Mouse (Mus musculus) heart, embryonic 14.5 days (tissue): ENCODE measurements around the gene Sbk2. TPM values are rescaled to one million over a fixed set of nuclear protein-coding genes. Genes with fewer than 3 reads are reported as not detected.
"Not testable (repeated sequence)": the region's sequence is repeated elsewhere in the genome, so short reads cannot be mapped to it uniquely, and the experiment has no call there.

Experiments
- ATAC-seq: fragments of 200-750 bp; cut with Nextera tagmentation; 2 replicates; pipeline ENCODE4 v1.8.0; 2017; ENCODE audit warnings: low read depth, moderate TSS enrichment; ENCODE audit not compliant: insufficient number of reproducible peaks, insufficient read depth, low FRiP score
- H3K27ac ChIP-seq, 2 experiments: fragments of 200-500 bp in 1 of 2; fragments of 300-500 bp in 1 of 2; sonication (generic) in 1 of 2; replicated peaks in 1 of 2; 2 replicates each; pipeline ENCODE4 v1.5.1; 2012 to 2014; ENCODE audit warnings: low read depth in 2 of 2, low read length in 2 of 2, control low read depth in 1 of 2, mild to moderate bottlenecking in 1 of 2, mixed read lengths in 1 of 2; ENCODE audit not compliant: control insufficient read depth in 1 of 2, insufficient read depth in 1 of 2
- H3K27me3 ChIP-seq: fragments of 300-500 bp; sonication (generic); 2 replicates; pipeline ENCODE4 v1.6.1; 2014; ENCODE audit warnings: mild to moderate bottlenecking, low read length, control low read depth; ENCODE audit not compliant: control insufficient read depth, insufficient read depth
- H3K36me3 ChIP-seq: fragments of 300-500 bp; sonication (generic); 2 replicates; pipeline ENCODE4 v1.6.1; 2014; ENCODE audit warnings: mild to moderate bottlenecking, control low read depth, low read length, mixed read lengths; ENCODE audit not compliant: control insufficient read depth, insufficient read depth
- H3K4me1 ChIP-seq, 2 experiments: fragments of 200-500 bp in 1 of 2; fragments of 300-500 bp in 1 of 2; sonication (generic) in 1 of 2; 2 replicates each; pipeline ENCODE4 v1.6.1; 2012 to 2014; ENCODE audit warnings: low read length in 2 of 2, control low read depth in 1 of 2, mixed read lengths in 1 of 2; ENCODE audit not compliant: control insufficient read depth in 2 of 2, insufficient read depth in 2 of 2
- H3K4me2 ChIP-seq: fragments of 300-500 bp; sonication (generic); 2 replicates; pipeline ENCODE4 v1.6.1; 2014; ENCODE audit warnings: mild to moderate bottlenecking, low read length
- H3K4me3 ChIP-seq, 2 experiments: fragments of 200-500 bp in 1 of 2; fragments of 300-500 bp in 1 of 2; sonication (generic) in 1 of 2; 2 replicates each; pipeline ENCODE4 v1.5.1; 2012 to 2014; ENCODE audit warnings: low read length in 2 of 2, mild to moderate bottlenecking in 2 of 2, control low read depth in 1 of 2, low read depth in 1 of 2, moderate library complexity in 1 of 2; ENCODE audit not compliant: control insufficient read depth in 1 of 2, insufficient read depth in 1 of 2
- H3K9ac ChIP-seq: fragments of 300-500 bp; sonication (generic); 2 replicates; pipeline ENCODE4 v1.6.1; 2014; ENCODE audit warnings: mild to moderate bottlenecking, low read length
- H3K9me3 ChIP-seq: fragments of 300-500 bp; sonication (generic); 2 replicates; pipeline ENCODE4 v1.6.1; 2016; ENCODE audit warnings: low read length, control low read depth; ENCODE audit not compliant: control insufficient read depth
- WGBS: fragments of 180-500 bp; shearing (Covaris S2); extraction: QIAGEN DNeasy Blood & Tissue Kit; methylation state at CpG from one replicate; pipeline ENCODE4 v1.1.7; 2014; 5-methylcytosine and 5-hydroxymethylcytosine counted together
- polyA plus RNA-seq: library from polyadenylated mRNA; unstranded; fragments of >200 nt; fragmentation: Nextera tagmentation; extraction: Ambion mirVana; gene quantifications from 2 replicates; pipeline ENCODE4 v1.2.1, GENCODE M21; 2014

Sbk2 gene
- 6.8 and 8.1 TPM in 2 replicates for polyA plus RNA-seq

- H3K9ac ChIP-seq: no peak within 1 kb of the TSS
- no peak within 1 kb of the TSS for H3K27ac ChIP-seq
- 0 out of 2 replicates have a peak, but pooled peaks cover 4% of the 10 kb centered on the region for H3K27me3 ChIP-seq
- peak; percentile 71 for ATAC-seq
- H3K4me1 ChIP-seq: no peaks in the 10 kb centered on the region
- peak within 1 kb of the TSS in 1 of 2 experiments; percentile 17; a peak in 2 of 4 replicates for H3K4me3 ChIP-seq
- H3K9me3 ChIP-seq: no peaks in the 10 kb centered on the region
- 3% methylated on average over 10 of the region's 10 CpGs for WGBS
- peak within 1 kb of the TSS; percentile 40 for H3K4me2 ChIP-seq
- no peaks in the 10 kb centered on the region for H3K36me3 ChIP-seq
These were observed at the start of gene Sbk2 for GRCm38 (mm10) chr7:4964272-4964671. Gene Sbk2 (minus strand): TSS chr7:4964406.

GRCm38 (mm10) chr7:5012681-5013513 is 48.7 kb upstream of the Sbk2 start:
- ATAC-seq: no peak
- no peak overlapping the region for H3K27ac ChIP-seq

GRCm38 (mm10) chr7:5008229-5008628 is 44.0 kb upstream of the Sbk2 start:
- Histone ChIP-seq H3K36me3 (peaks cover 69% of the 10 kb centered on the region), H3K27ac (no peak overlapping the region), H3K4me3 (no peak overlapping the region), H3K27me3 (no peaks in the 10 kb centered on the region), H3K9me3 (no peaks in the 10 kb centered on the region), H3K9ac (no peak overlapping the region), H3K4me1 (0 out of 4 replicates have a peak, but pooled peaks cover 0 to 2% of the 10 kb centered on the region in 2 experiments), H3K4me2 (no peak overlapping the region)
- WGBS: 95% methylated on average over 26 of the region's 26 CpGs
- ATAC-seq: no peak

More at GRCm38 (mm10) chr7:5012681-5013513, 48.7 kb upstream of the Sbk2 start:
- H3K27me3 ChIP-seq: no peaks in the 10 kb centered on the region
- H3K4me3 ChIP-seq: no peak overlapping the region
- H3K36me3 ChIP-seq: peaks cover 58% of the 10 kb centered on the region
- no peaks in the 10 kb centered on the region for H3K9me3 ChIP-seq
- peaks cover 0 to 10% of the 10 kb centered on the region in 2 experiments; a peak in 2 of 4 replicates for H3K4me1 ChIP-seq
- 0 out of 2 replicates have a peak overlapping the region, but pooled peaks have one; percentile 65 for H3K4me2 ChIP-seq
- no peak overlapping the region for H3K9ac ChIP-seq
- 90% methylated on average over 27 of the region's 27 CpGs for WGBS

GRCm38 (mm10) chr7:5002876-5003275 is 38.7 kb upstream of the Sbk2 start:
- H3K36me3 ChIP-seq: peaks cover 15% of the 10 kb centered on the region
- not testable (repeated sequence) for H3K4me1 ChIP-seq, H3K4me3 ChIP-seq, ATAC-seq, H3K27me3 ChIP-seq, H3K27ac ChIP-seq, H3K9me3 ChIP-seq, H3K9ac ChIP-seq, H3K4me2 ChIP-seq
- WGBS: 70% methylated on average over 8 of the region's 8 CpGs

- peaks cover 3% of the 10 kb centered on the region; the same call in 1 of the 2 replicates for H3K27me3 ChIP-seq
- H3K4me3 ChIP-seq: no peak overlapping the region
- no peak overlapping the region for H3K27ac ChIP-seq
- 63% methylated on average over 2 of the region's 2 CpGs for WGBS
- no peaks in the 10 kb centered on the region for H3K9me3 ChIP-seq
- no peak overlapping the region for H3K9ac ChIP-seq
- no peaks in the 10 kb centered on the region for H3K36me3 ChIP-seq
- no peak for ATAC-seq
- no peak overlapping the region for H3K4me2 ChIP-seq
- peaks cover 6 to 12% of the 10 kb centered on the region in 2 experiments; a peak in 3 of 4 replicates for H3K4me1 ChIP-seq
These were observed 35.7 kb upstream of the Sbk2 start for GRCm38 (mm10) chr7:4999876-5000275.

- Histone ChIP-seq H3K36me3 (peaks cover 22% of the 10 kb centered on the region), H3K27me3 (peaks cover 23% of the 10 kb centered on the region), H3K4me1 (peaks cover 10 to 25% of the 10 kb centered on the region in 2 experiments; a peak in 3 of 4 replicates), H3K27ac (peak overlapping the region in 1 of 2 experiments; percentile 55; a peak in 1 of 4 replicates), H3K9ac (peak overlapping the region; percentile 92; the same call in 1 of the 2 replicates), H3K4me3 (peak overlapping the region in 1 of 2 experiments; percentile 79; a peak in 1 of 4 replicates), H3K4me2 (peak overlapping the region; percentile 90), H3K9me3 (no peaks in the 10 kb centered on the region)
- 37% methylated on average over 7 of the region's 8 CpGs for WGBS
- no peak for ATAC-seq
These were observed 32.7 kb upstream of the Sbk2 start for GRCm38 (mm10) chr7:4996934-4997333.

- H3K27ac ChIP-seq: peak within 1 kb of the TSS; percentile 55 to 59
- peak within 1 kb of the TSS; percentile 90 for H3K4me2 ChIP-seq
- WGBS: 6% methylated on average over 15 of the region's 26 CpGs
- H3K9me3 ChIP-seq: no peaks in the 10 kb centered on the region
- peaks cover 23% of the 10 kb centered on the region for H3K27me3 ChIP-seq
- peaks cover 10 to 25% of the 10 kb centered on the region in 2 experiments; a peak in 3 of 4 replicates for H3K4me1 ChIP-seq
- peak; percentile 73 for ATAC-seq
- H3K4me3 ChIP-seq: peak within 1 kb of the TSS; percentile 79 to 85
- peak within 1 kb of the TSS; percentile 92 for H3K9ac ChIP-seq
- H3K36me3 ChIP-seq: peaks cover 28% of the 10 kb centered on the region
These were observed 32.0 kb upstream of the Sbk2 start, which contains the start of gene Zfp579 for GRCm38 (mm10) chr7:4996003-4996895. Gene Zfp579 (minus strand): TSS chr7:4996158.
